Mouse (Mus musculus): ENCODE results near the gene Mpig6b.

- no peak for TF ChIP-seq CTCF (IDR thresholded peaks at IDR 0.05; ENCODE audit: borderline replicate concordance, extremely low read depth, insufficient read depth, insufficient read length)
- TF ChIP-seq POLR2A (IDR thresholded peaks at IDR 0.05; ENCODE audit: borderline replicate concordance, extremely low read depth, insufficient read depth, insufficient read length, poor library complexity, severe bottlenecking): no peak
These were observed 49.6 kb downstream of the Mpig6b start, which contains the start of gene Vwa7 for GRCm38 (mm10) chr17:35016376-35016775.

All from brain, embryonic 14.5 days (tissue).